Mouse (Mus musculus) cerebellum, postnatal 4 days (tissue): ENCODE measurements at regions not wholly inside any gene's neighbourhood (a gene's known extent, or its start where the extent isn't known, plus 50 kb on each side); places are given as distances from the start of the nearest gene placed in this dataset.
A peak's percentile ranks its signal among the peaks of the same experiment; 100 is the strongest.

Experiments
- DNase-seq, 2 experiments: peaks; one replicate each; pipeline ENCODE4 v3.0.0; 2022; ENCODE audit warnings: low spot score in 2 of 2, mixed read lengths in 1 of 2

- DNase-seq = peak in 1 of 2 experiments; percentile 3
Measured at GRCm38 (mm10) chr16:60815628-60816414, 210.5 kb upstream of the Epha6 start.

- DNase-seq = no peak
Measured at GRCm38 (mm10) chr16:60800746-60801145, 195.4 kb upstream of the Epha6 start.
